Mouse (Mus musculus) limb, embryonic 12.5 days (tissue): Measurements from ENCODE around the gene Rpusd1. TPM values are rescaled to one million over a fixed set of nuclear protein-coding genes. Genes with fewer than 3 reads are reported as not detected.
A peak's percentile ranks its signal among the peaks of the same experiment; 100 is the strongest.

ENCODE experiments used
- ATAC-seq: fragments of 200-750 bp; cut with Nextera tagmentation; 2 replicates; pipeline ENCODE4 v1.8.0; 2017; ENCODE audit warnings: low read depth, moderate TSS enrichment; ENCODE audit not compliant: insufficient number of reproducible peaks, insufficient read depth, low FRiP score, low TSS enrichment
- H3K27ac ChIP-seq: fragments of 300-500 bp; sonication (generic); 2 replicates; pipeline ENCODE4 v1.5.1; 2016; ENCODE audit warnings: mild to moderate bottlenecking, moderate library complexity
- H3K27me3 ChIP-seq: fragments of 300-500 bp; sonication (generic); 2 replicates; pipeline ENCODE4 v1.6.1; 2016; ENCODE audit warnings: mild to moderate bottlenecking, moderate library complexity
- H3K36me3 ChIP-seq: fragments of 300-500 bp; sonication (generic); 2 replicates; pipeline ENCODE4 v1.6.1; 2016; ENCODE audit warnings: mild to moderate bottlenecking, moderate library complexity
- H3K4me1 ChIP-seq: fragments of 300-500 bp; sonication (generic); replicated peaks from 2 replicates; pipeline ENCODE4 v1.6.1; 2016
- H3K4me2 ChIP-seq: fragments of 300-500 bp; sonication (generic); 2 replicates; pipeline ENCODE4 v1.6.1; 2016; ENCODE audit warnings: mild to moderate bottlenecking, moderate library complexity
- H3K4me3 ChIP-seq: fragments of 300-500 bp; sonication (generic); replicated peaks from 2 replicates; pipeline ENCODE4 v1.5.1; 2016; ENCODE audit warnings: mild to moderate bottlenecking
- H3K9ac ChIP-seq: fragments of 300-500 bp; sonication (generic); replicated peaks from 2 replicates; pipeline ENCODE4 v1.6.1; 2016; ENCODE audit warnings: mild to moderate bottlenecking, moderate library complexity
- H3K9me3 ChIP-seq: fragments of 300-500 bp; sonication (generic); 2 replicates; pipeline ENCODE4 v1.6.1; 2016; ENCODE audit warnings: mild to moderate bottlenecking, moderate library complexity
- WGBS: fragments of 180-500 bp; shearing (Covaris S2); methylation state at CpG from one replicate; pipeline ENCODE4 v1.1.7; 2016; 5-methylcytosine and 5-hydroxymethylcytosine counted together
- polyA plus RNA-seq: library from polyadenylated mRNA; unstranded; fragments of >200 nt; fragmentation: Nextera tagmentation; extraction: Ambion mirVana; gene quantifications from 2 replicates; pipeline ENCODE4 v1.2.1, GENCODE M21; 2016

Gene Rpusd1
- polyA plus RNA-seq, 1 experiment from 2014 or later, result 21.6 TPM

GRCm38 (mm10) chr17:25715627-25716026, 11.8 kb upstream of the Rpusd1 start:
- Histone ChIP-seq H3K9ac (no peak overlapping the region), H3K36me3 (peaks cover 22% of the 10 kb centered on the region), H3K27ac (no peak overlapping the region), H3K9me3 (no peaks in the 10 kb centered on the region), H3K4me3 (no peak overlapping the region), H3K4me1 (peaks cover 22% of the 10 kb centered on the region), H3K27me3 (peaks cover 58% of the 10 kb centered on the region), H3K4me2 (no peak overlapping the region)
- WGBS, result 57% methylated on average over 3 of the region's 3 CpGs
- ATAC-seq, result no peak

GRCm38 (mm10) chr17:25716130-25716529, 11.3 kb upstream of the Rpusd1 start:
- no peak overlapping the region for H3K4me2 ChIP-seq
- peaks cover 22% of the 10 kb centered on the region for H3K4me1 ChIP-seq
- no peak overlapping the region for H3K4me3 ChIP-seq
- no peak for ATAC-seq
- H3K36me3 ChIP-seq, result peaks cover 27% of the 10 kb centered on the region
- H3K9me3 ChIP-seq, result no peaks in the 10 kb centered on the region
- H3K9ac ChIP-seq, result no peak overlapping the region
- H3K27ac ChIP-seq, result no peak overlapping the region
- peaks cover 58% of the 10 kb centered on the region for H3K27me3 ChIP-seq
- WGBS, result 5% methylated on average over 6 of the region's 6 CpGs

- Histone ChIP-seq H3K4me3 (peak within 1 kb of the TSS; percentile 47), H3K27me3 (peaks cover 56% of the 10 kb centered on the region), H3K4me2 (peak within 1 kb of the TSS; percentile 88), H3K27ac (no peak within 1 kb of the TSS), H3K9ac (peak within 1 kb of the TSS; percentile 66), H3K36me3 (peaks cover 36% of the 10 kb centered on the region), H3K9me3 (no peaks in the 10 kb centered on the region), H3K4me1 (peaks cover 22% of the 10 kb centered on the region)
- under 1% methylated on average over 45 of the region's 45 CpGs for WGBS
- 0 out of 2 replicates have a peak, but pooled peaks have one; percentile 6 for ATAC-seq
Observed at GRCm38 (mm10) chr17:25716711-25717637, 10.5 kb upstream of the Rpusd1 start, which contains the start of gene Gng13. Gene Gng13 (plus strand): TSS chr17:25717171.

- 8% methylated on average over 6 of the region's 6 CpGs for WGBS
- Histone ChIP-seq H3K9ac (peak overlapping the region; percentile 66), H3K4me1 (peaks cover 22% of the 10 kb centered on the region), H3K4me2 (peak overlapping the region; percentile 88), H3K4me3 (peak overlapping the region; percentile 47), H3K27ac (no peak overlapping the region), H3K36me3 (peaks cover 43% of the 10 kb centered on the region), H3K27me3 (peaks cover 54% of the 10 kb centered on the region), H3K9me3 (no peaks in the 10 kb centered on the region)
- no peak for ATAC-seq
Observed at GRCm38 (mm10) chr17:25717691-25718090, 9.8 kb upstream of the Rpusd1 start.

GRCm38 (mm10) chr17:25721476-25721875, 6.0 kb upstream of the Rpusd1 start:
- ATAC-seq, result no peak
- Histone ChIP-seq H3K36me3 (peaks cover 67% of the 10 kb centered on the region), H3K27me3 (peaks cover 29% of the 10 kb centered on the region), H3K9me3 (no peaks in the 10 kb centered on the region), H3K4me3 (no peak overlapping the region), H3K27ac (no peak overlapping the region), H3K9ac (no peak overlapping the region), H3K4me2 (no peak overlapping the region), H3K4me1 (peaks cover 19% of the 10 kb centered on the region)
- WGBS, result 93% methylated on average over 5 of the region's 5 CpGs

GRCm38 (mm10) chr17:25723470-25723869, 4.0 kb upstream of the Rpusd1 start:
- peaks cover 9% of the 10 kb centered on the region for H3K27me3 ChIP-seq
- no peak overlapping the region for H3K27ac ChIP-seq
- 96% methylated on average over 19 of the region's 19 CpGs for WGBS
- no peak overlapping the region for H3K4me2 ChIP-seq
- peaks cover 15% of the 10 kb centered on the region for H3K4me1 ChIP-seq
- no peaks in the 10 kb centered on the region for H3K9me3 ChIP-seq
- H3K9ac ChIP-seq, result no peak overlapping the region
- ATAC-seq, result no peak
- H3K36me3 ChIP-seq, result peaks cover 66% of the 10 kb centered on the region
- no peak overlapping the region for H3K4me3 ChIP-seq

GRCm38 (mm10) chr17:25723919-25724318, 3.6 kb upstream of the Rpusd1 start:
- Histone ChIP-seq H3K36me3 (peaks cover 66% of the 10 kb centered on the region), H3K27ac (no peak overlapping the region), H3K4me3 (no peak overlapping the region), H3K9ac (no peak overlapping the region), H3K4me1 (peaks cover 18% of the 10 kb centered on the region), H3K27me3 (peaks cover 5% of the 10 kb centered on the region), H3K9me3 (no peaks in the 10 kb centered on the region), H3K4me2 (no peak overlapping the region)
- no peak for ATAC-seq
- WGBS, result 78% methylated on average over 7 of the region's 7 CpGs

- H3K4me2 ChIP-seq, result no peak overlapping the region
- H3K27me3 ChIP-seq, result no peaks in the 10 kb centered on the region
- no peak for ATAC-seq
- WGBS, result 85% methylated on average over 6 of the region's 6 CpGs
- peaks cover 21% of the 10 kb centered on the region for H3K4me1 ChIP-seq
- no peak overlapping the region for H3K4me3 ChIP-seq
- no peak overlapping the region for H3K9ac ChIP-seq
- no peaks in the 10 kb centered on the region for H3K9me3 ChIP-seq
- no peak overlapping the region for H3K27ac ChIP-seq
- peaks cover 64% of the 10 kb centered on the region for H3K36me3 ChIP-seq
Observed at GRCm38 (mm10) chr17:25725264-25725663, 2.2 kb upstream of the Rpusd1 start.

GRCm38 (mm10) chr17:25728009-25728270, 470 bp downstream of the Rpusd1 start:
- WGBS, result 34% methylated on average over 4 of the region's 4 CpGs
- Histone ChIP-seq H3K36me3 (peaks cover 49% of the 10 kb centered on the region), H3K9me3 (no peaks in the 10 kb centered on the region), H3K9ac (peak overlapping the region; percentile 84), H3K27me3 (no peaks in the 10 kb centered on the region), H3K4me3 (peak overlapping the region; percentile 67), H3K4me2 (peak overlapping the region; percentile 93), H3K4me1 (peaks cover 21% of the 10 kb centered on the region), H3K27ac (no peak overlapping the region)
- ATAC-seq, result peak; percentile 2; the same call in 1 of the 2 replicates

- H3K27me3 ChIP-seq, result no peaks in the 10 kb centered on the region
- H3K9ac ChIP-seq, result no peak overlapping the region
- H3K27ac ChIP-seq, result no peak overlapping the region
- peaks cover 28% of the 10 kb centered on the region for H3K36me3 ChIP-seq
- no peak for ATAC-seq
- 18% methylated on average over 2 of the region's 2 CpGs for WGBS
- no peak overlapping the region for H3K4me3 ChIP-seq
- peaks cover 12% of the 10 kb centered on the region for H3K4me1 ChIP-seq
- H3K9me3 ChIP-seq, result no peaks in the 10 kb centered on the region
- H3K4me2 ChIP-seq, result no peak overlapping the region
Observed at GRCm38 (mm10) chr17:25732082-25732481, 4.6 kb downstream of the Rpusd1 start.

GRCm38 (mm10) chr17:25735246-25735645, 7.8 kb downstream of the Rpusd1 start:
- 84% methylated on average over 5 of the region's 5 CpGs for WGBS
- no peak overlapping the region for H3K4me2 ChIP-seq
- no peak for ATAC-seq
- no peaks in the 10 kb centered on the region for H3K4me1 ChIP-seq
- peaks cover 13% of the 10 kb centered on the region for H3K36me3 ChIP-seq
- 0 out of 2 replicates have a peak, but pooled peaks cover 5% of the 10 kb centered on the region for H3K27me3 ChIP-seq
- H3K27ac ChIP-seq, result no peak overlapping the region
- no peaks in the 10 kb centered on the region for H3K9me3 ChIP-seq
- H3K9ac ChIP-seq, result no peak overlapping the region
- no peak overlapping the region for H3K4me3 ChIP-seq
